Comparison of ENCODE assay signal across 8 mouse cellular contexts in genomic region chr8:120736486-120736885, GRCm38 (mm10). TPM values are rescaled to one million over a fixed set of nuclear protein-coding genes. Genes with fewer than 3 reads are reported as not detected.
DNase-seq lines count a peak whose midpoint lies in the region; ATAC-seq lines count a peak whose summit lies in the region.

No protein-coding gene starts in this region.

- peak; percentile 72 for DNase-seq in adrenal gland, adult 2 months
- no peak for DNase-seq in adrenal gland, adult 8-10 months
- DNase-seq in urinary bladder, postnatal 14 days (ENCODE audit: low spot score): peak; percentile 61
- DNase-seq in urinary bladder, postnatal 10 days (ENCODE audit: low spot score): no peak
- no peak for DNase-seq in liver, embryonic 11.5 days (ENCODE audit: low spot score)
- DNase-seq in neural tube, embryonic 10.5 days (ENCODE audit: extremely low spot score, low spot score): peak; percentile 59
- DNase-seq in spleen, postnatal 4 days (ENCODE audit: low spot score in 2 of 2): no peak

- peak overlapping the region; percentile 48 for H3K4me3 ChIP-seq in hindbrain, embryonic 15.5 days
- peak overlapping the region; percentile 50 for H3K4me3 ChIP-seq in liver, embryonic 11.5 days (ENCODE audit: low read depth, low read length)

- H3K9ac ChIP-seq in hindbrain, embryonic 15.5 days: peak overlapping the region; percentile 38
- peak overlapping the region; percentile 6; the same call in 1 of the 2 replicates for H3K9ac ChIP-seq in liver, embryonic 11.5 days (ENCODE audit: low read depth, low read length)

- H3K36me3 ChIP-seq in hindbrain, embryonic 15.5 days: no peaks in the 10 kb centered on the region
- H3K36me3 ChIP-seq in liver, embryonic 11.5 days (ENCODE audit: control insufficient read depth, insufficient read depth, low read length): no peaks in the 10 kb centered on the region

- H3K27ac ChIP-seq in hindbrain, embryonic 15.5 days (replicated peaks): no peak overlapping the region
- H3K27ac ChIP-seq in liver, embryonic 11.5 days (ENCODE audit: low read depth, low read length): no peak overlapping the region

- peaks cover 33% of the 10 kb centered on the region for H3K27me3 ChIP-seq in hindbrain, embryonic 15.5 days
- peaks cover 55% of the 10 kb centered on the region for H3K27me3 ChIP-seq in liver, embryonic 11.5 days (replicated peaks; ENCODE audit: control insufficient read depth, insufficient read depth, low read length)

- H3K4me1 ChIP-seq in hindbrain, embryonic 15.5 days (replicated peaks): peaks cover 15% of the 10 kb centered on the region
- no peaks in the 10 kb centered on the region for H3K4me1 ChIP-seq in liver, embryonic 11.5 days (replicated peaks; ENCODE audit: control insufficient read depth, insufficient read depth, low read length)

- no peaks in the 10 kb centered on the region for H3K9me3 ChIP-seq in hindbrain, embryonic 15.5 days
- H3K9me3 ChIP-seq in liver, embryonic 11.5 days (ENCODE audit: control insufficient read depth, low read length): no peaks in the 10 kb centered on the region

- H3K4me2 ChIP-seq in hindbrain, embryonic 15.5 days: peak overlapping the region; percentile 98
- H3K4me2 ChIP-seq in liver, embryonic 11.5 days: peak overlapping the region; percentile 74

- ATAC-seq in hindbrain, embryonic 15.5 days (ENCODE audit: low FRiP score, low read depth): peak; percentile 38; the same call in 1 of the 2 replicates
- ATAC-seq in liver, embryonic 11.5 days (replicated peaks; ENCODE audit: low FRiP score): no peak

- 2% methylated on average over 11 of the region's 11 CpGs for whole genome bisulfite sequencing in hindbrain, embryonic 15.5 days
- WGBS in liver, embryonic 11.5 days: 5% methylated on average over 11 of the region's 11 CpGs

RNA-seq across cellular contexts. Expression of gene Irf8, which starts 0.3 kb away (rescaled TPM):
- total RNA-seq in adrenal gland, adult 2 months (2021): 10 to 100 TPM; 11.9 to 41.9 TPM
- 49.1 and 74.7 TPM in 2 replicates for polyA plus RNA-seq in adrenal gland, adult 2 months (2012; rRNA removed)
- total RNA-seq in adrenal gland, adult 8-10 months (2022): 10 to 100 TPM; 19.5 to 46.7 (median 34.6) TPM
- polyA plus RNA-seq in hindbrain, embryonic 15.5 days (2015; fragmentation: Nextera tagmentation; extraction: Ambion mirVana): 4.2 and 6.1 TPM in 2 replicates
- polyA plus RNA-seq in liver, embryonic 11.5 days (2014; fragmentation: Nextera tagmentation; extraction: Ambion mirVana): 10.5 and 12.3 TPM in 2 replicates

Comparison
In these comparisons a context has a peak if more than half of its experiments do, and no peak if none do; other contexts are left out.
1. DNase-seq: peak in adrenal gland, adult 2 months (single experiment), urinary bladder, postnatal 14 days (single experiment) and neural tube, embryonic 10.5 days (single experiment); none in adrenal gland, adult 8-10 months (single experiment), urinary bladder, postnatal 10 days (single experiment), liver, embryonic 11.5 days (single experiment) and spleen, postnatal 4 days (0 of 2).